Mouse (Mus musculus): ENCODE measurements around the gene Pitpnm3. TPM values are rescaled to one million over a fixed set of nuclear protein-coding genes. Genes with fewer than 3 reads are reported as not detected.

Gene Pitpnm3
- total and polyA plus RNA-seq, 2 experiments from 2014 or later, result 3.2 to 14.0 TPM

GRCm38 (mm10) chr11:72098027-72098426 is 37.6 kb downstream of the Pitpnm3 start:
- no peak for TF ChIP-seq CTCF (IDR thresholded peaks at IDR 0.05; ENCODE audit: low read depth)

GRCm38 (mm10) chr11:72095994-72096393 is 39.6 kb downstream of the Pitpnm3 start:
- TF ChIP-seq CTCF (IDR thresholded peaks at IDR 0.05; ENCODE audit: low read depth), result no peak
- H3K9me3 ChIP-seq (ENCODE audit: low read length), result no peaks in the 10 kb centered on the region
- H3K9ac ChIP-seq, result no peak overlapping the region
- no peaks in the 10 kb centered on the region for H3K36me3 ChIP-seq (ENCODE audit: insufficient read depth)
- H3K4me2 ChIP-seq (ENCODE audit: low read depth), result no peak overlapping the region
- no peak for DNase-seq
- no peaks in the 10 kb centered on the region for H3K27me3 ChIP-seq (ENCODE audit: insufficient read depth, low read length)
- no peaks in the 10 kb centered on the region for H3K4me1 ChIP-seq (ENCODE audit: insufficient read depth)
- H3K4me3 ChIP-seq (ENCODE audit: low read depth, low read length), result no peak overlapping the region
- 45% methylated on average over 3 of the region's 3 CpGs for WGBS
- H3K27ac ChIP-seq (ENCODE audit: low read depth, low read length), result no peak overlapping the region
- ATAC-seq, result no peak

More at GRCm38 (mm10) chr11:72098027-72098426, 37.6 kb downstream of the Pitpnm3 start:
- H3K9me3 ChIP-seq (ENCODE audit: low read length), result no peaks in the 10 kb centered on the region
- H3K4me3 ChIP-seq (ENCODE audit: low read depth, low read length), result no peak overlapping the region
- H3K4me1 ChIP-seq (ENCODE audit: insufficient read depth), result no peaks in the 10 kb centered on the region
- H3K36me3 ChIP-seq (ENCODE audit: insufficient read depth), result no peaks in the 10 kb centered on the region
- H3K9ac ChIP-seq, result no peak overlapping the region
- no peak overlapping the region for H3K4me2 ChIP-seq (ENCODE audit: low read depth)
- H3K27me3 ChIP-seq (ENCODE audit: insufficient read depth, low read length), result no peaks in the 10 kb centered on the region
- DNase-seq (no peak), ATAC-seq (no peak)
- no peak overlapping the region for H3K27ac ChIP-seq (ENCODE audit: low read depth, low read length)
- WGBS, result 78% methylated on average over 3 of the region's 3 CpGs

GRCm38 (mm10) chr11:72094442-72094841 is 41.1 kb downstream of the Pitpnm3 start:
- Histone ChIP-seq H3K27ac (ENCODE audit: low read depth, low read length) (no peak overlapping the region), H3K4me3 (ENCODE audit: low read depth, low read length) (no peak overlapping the region), H3K36me3 (ENCODE audit: insufficient read depth) (no peaks in the 10 kb centered on the region), H3K4me1 (ENCODE audit: insufficient read depth) (no peaks in the 10 kb centered on the region), H3K9ac (no peak overlapping the region), H3K9me3 (ENCODE audit: low read length) (no peaks in the 10 kb centered on the region), H3K27me3 (ENCODE audit: insufficient read depth, low read length) (no peaks in the 10 kb centered on the region), H3K4me2 (ENCODE audit: low read depth) (no peak overlapping the region)
- TF ChIP-seq CTCF (IDR thresholded peaks at IDR 0.05; ENCODE audit: low read depth), result no peak
- 90% methylated on average over 7 of the region's 7 CpGs for WGBS
- ATAC-seq (no peak), DNase-seq (no peak)

GRCm38 (mm10) chr11:72092390-72092789 is 43.2 kb downstream of the Pitpnm3 start:
- DNase-seq, result no peak
- no peaks in the 10 kb centered on the region for H3K9me3 ChIP-seq (ENCODE audit: low read length)
- no peak for ATAC-seq
- H3K36me3 ChIP-seq (ENCODE audit: insufficient read depth), result no peaks in the 10 kb centered on the region
- H3K27ac ChIP-seq (ENCODE audit: low read depth, low read length), result no peak overlapping the region
- no peak for TF ChIP-seq CTCF (IDR thresholded peaks at IDR 0.05; ENCODE audit: low read depth)
- WGBS, result 78% methylated on average over 8 of the region's 8 CpGs
- no peaks in the 10 kb centered on the region for H3K27me3 ChIP-seq (ENCODE audit: insufficient read depth, low read length)
- H3K4me3 ChIP-seq (ENCODE audit: low read depth, low read length), result no peak overlapping the region
- no peak overlapping the region for H3K9ac ChIP-seq
- no peaks in the 10 kb centered on the region for H3K4me1 ChIP-seq (ENCODE audit: insufficient read depth)
- no peak overlapping the region for H3K4me2 ChIP-seq (ENCODE audit: low read depth)

DNA sequence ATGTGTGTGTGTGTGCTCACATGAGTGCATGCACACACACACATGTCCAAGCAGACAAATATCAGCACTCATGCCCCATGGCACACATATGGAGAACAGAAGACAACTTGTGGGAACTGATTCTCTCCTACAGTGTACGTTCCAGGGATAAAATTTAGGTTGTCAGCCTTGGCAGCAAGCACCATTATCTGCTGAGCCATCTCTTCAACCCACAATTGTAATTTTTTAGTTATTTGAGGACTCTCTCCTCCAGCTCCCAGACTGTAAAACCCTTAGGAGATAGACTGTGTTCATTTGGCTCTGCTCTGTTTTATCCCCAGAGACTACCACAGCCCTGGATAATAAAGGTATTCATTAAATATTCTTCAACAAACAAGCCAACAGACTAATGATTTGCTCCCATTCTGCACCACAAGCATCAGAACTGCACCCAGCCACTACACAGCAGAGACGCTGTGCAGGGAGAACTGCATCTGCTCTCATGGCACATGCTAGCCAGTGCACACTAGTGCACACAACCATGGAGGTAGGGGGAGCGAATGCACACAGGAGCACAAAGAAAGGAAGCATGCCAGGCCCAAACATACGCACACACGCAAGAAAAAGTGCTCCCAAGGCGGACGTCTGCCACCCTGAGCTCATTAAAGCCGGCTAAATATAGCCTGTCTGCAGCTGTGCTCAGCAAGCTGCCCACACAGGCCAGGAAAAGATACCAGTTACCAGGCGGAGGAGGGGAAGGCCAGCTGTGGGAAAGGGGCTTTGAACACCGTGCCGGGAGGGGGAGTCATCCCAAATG is 49.1 kb downstream of the Pitpnm3 start:
- Histone ChIP-seq H3K4me1 (ENCODE audit: insufficient read depth) (peaks cover 18% of the 10 kb centered on the region), H3K9me3 (ENCODE audit: low read length) (no peaks in the 10 kb centered on the region), H3K4me3 (ENCODE audit: low read depth, low read length) (no peak overlapping the region), H3K27me3 (ENCODE audit: insufficient read depth, low read length) (no peaks in the 10 kb centered on the region), H3K36me3 (ENCODE audit: insufficient read depth) (no peaks in the 10 kb centered on the region), H3K9ac (no peak overlapping the region), H3K27ac (ENCODE audit: low read depth, low read length) (peak overlapping the region; percentile 79), H3K4me2 (ENCODE audit: low read depth) (no peak overlapping the region)
- peak; percentile 86 for DNase-seq
- 8% methylated on average over 11 of the region's 11 CpGs for WGBS
- peak; percentile 11 for TF ChIP-seq CTCF (IDR thresholded peaks at IDR 0.05; ENCODE audit: low read depth)
- peak; percentile 93 for ATAC-seq

DNA sequence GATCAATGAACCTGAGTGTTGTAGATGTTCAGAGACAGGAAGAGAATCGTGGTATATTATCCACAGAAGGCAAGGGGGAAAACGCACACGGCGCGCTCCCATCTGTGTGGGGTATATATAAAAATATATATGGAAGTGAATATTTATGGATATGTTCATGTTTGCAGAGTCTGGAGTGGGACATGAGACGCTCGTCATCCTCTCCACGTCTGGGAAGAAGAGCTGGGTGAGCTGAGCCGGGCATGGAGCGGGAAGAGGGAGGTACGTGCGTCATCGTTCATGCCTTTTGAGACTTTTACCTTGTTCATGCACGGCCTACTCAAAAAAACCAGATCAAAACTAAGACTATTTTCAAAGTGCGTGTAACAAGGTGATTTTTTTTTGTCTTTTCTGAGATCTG is 51.2 kb downstream of the Pitpnm3 start:
- DNase-seq (no peak), ATAC-seq (no peak)
- H3K27me3 ChIP-seq (ENCODE audit: insufficient read depth, low read length), result no peaks in the 10 kb centered on the region
- H3K4me2 ChIP-seq (ENCODE audit: low read depth), result no peak overlapping the region
- no peaks in the 10 kb centered on the region for H3K9me3 ChIP-seq (ENCODE audit: low read length)
- H3K27ac ChIP-seq (ENCODE audit: low read depth, low read length), result no peak overlapping the region
- no peak overlapping the region for H3K9ac ChIP-seq
- WGBS, result 85% methylated on average over 15 of the region's 15 CpGs
- H3K36me3 ChIP-seq (ENCODE audit: insufficient read depth), result no peaks in the 10 kb centered on the region
- peaks cover 18% of the 10 kb centered on the region for H3K4me1 ChIP-seq (ENCODE audit: insufficient read depth)
- no peak for TF ChIP-seq CTCF (IDR thresholded peaks at IDR 0.05; ENCODE audit: low read depth)
- H3K4me3 ChIP-seq (ENCODE audit: low read depth, low read length), result no peak overlapping the region

DNA sequence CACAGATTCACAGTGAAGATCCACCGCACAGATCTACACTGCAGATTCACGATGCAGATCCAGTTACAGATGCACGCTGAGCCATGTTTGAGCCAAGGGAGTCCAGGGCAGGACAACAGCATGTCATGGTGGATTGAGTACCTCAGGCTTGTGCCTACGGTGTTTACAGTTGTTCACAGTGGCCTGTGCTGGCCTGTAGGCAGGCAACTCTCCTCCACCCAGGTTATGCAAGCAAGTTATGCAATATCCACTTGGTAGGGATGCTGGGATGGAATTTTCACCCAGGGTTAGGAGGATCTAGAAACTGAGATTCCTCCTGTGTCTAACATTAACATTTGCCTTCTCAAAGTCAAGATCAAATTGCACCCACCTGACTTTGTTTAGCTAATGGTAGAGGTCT is 53.0 kb downstream of the Pitpnm3 start:
- no peak for TF ChIP-seq CTCF (IDR thresholded peaks at IDR 0.05; ENCODE audit: low read depth)
- no peak overlapping the region for H3K27ac ChIP-seq (ENCODE audit: low read depth, low read length)
- H3K27me3 ChIP-seq (ENCODE audit: insufficient read depth, low read length), result no peaks in the 10 kb centered on the region
- 95% methylated on average over 4 of the region's 4 CpGs for WGBS
- no peak overlapping the region for H3K9ac ChIP-seq
- peaks cover 18% of the 10 kb centered on the region for H3K4me1 ChIP-seq (ENCODE audit: insufficient read depth)
- H3K36me3 ChIP-seq (ENCODE audit: insufficient read depth), result no peaks in the 10 kb centered on the region
- no peak for DNase-seq
- no peaks in the 10 kb centered on the region for H3K9me3 ChIP-seq (ENCODE audit: low read length)
- H3K4me2 ChIP-seq (ENCODE audit: low read depth), result no peak overlapping the region
- no peak for ATAC-seq
- H3K4me3 ChIP-seq (ENCODE audit: low read depth, low read length), result no peak overlapping the region
